Mouse (Mus musculus) stomach, embryonic 16.5 days (tissue): ENCODE measurements around the gene Tmem101. TPM values are rescaled to one million over a fixed set of nuclear protein-coding genes. Genes with fewer than 3 reads are reported as not detected.

Source experiments
- polyA plus RNA-seq: library from polyadenylated mRNA; unstranded; fragments of >200 nt; fragmentation: Nextera tagmentation; extraction: Ambion mirVana; gene quantifications from 2 replicates; pipeline ENCODE4 v1.2.1, GENCODE M21; 2015

Tmem101 gene
- polyA plus RNA-seq, 1 experiment from 2014 or later, result 29.0 TPM

Other genes starting within 250 kb of the Tmem101 start
- not detected in 2 replicates for gene Sost, start 189.4 kb downstream of the Tmem101 start, polyA plus RNA-seq
- not detected in 2 replicates for gene Cfap97d1, start 172.1 kb downstream of the Tmem101 start, polyA plus RNA-seq
- 26.1 and 26.3 TPM in 2 replicates for gene Dusp3, start 169.4 kb downstream of the Tmem101 start, polyA plus RNA-seq
- gene Mpp3, start 127.9 kb downstream of the Tmem101 start, polyA plus RNA-seq, result 7.4 and 9.6 TPM in 2 replicates
- gene Cd300lg, start 114.9 kb downstream of the Tmem101 start, polyA plus RNA-seq, result 2.9 and 3.5 TPM in 2 replicates
- gene Mpp2, start 67.9 kb downstream of the Tmem101 start, polyA plus RNA-seq, result 7.9 and 8.3 TPM in 2 replicates
- 6.0 and 6.7 TPM in 2 replicates for gene Ppy, start 55.1 kb downstream of the Tmem101 start, polyA plus RNA-seq
- gene Pyy, start 48.6 kb downstream of the Tmem101 start, polyA plus RNA-seq, result 40.5 and 56.0 TPM in 2 replicates
- 3.2 and 4.2 TPM in 2 replicates for gene Nags, start 10.9 kb downstream of the Tmem101 start, polyA plus RNA-seq
- gene Lsm12, start 28.9 kb upstream of the Tmem101 start, polyA plus RNA-seq, result 79.2 and 85.4 TPM in 2 replicates
- gene G6pc3, start 33.2 kb upstream of the Tmem101 start, polyA plus RNA-seq, result 28.0 and 28.7 TPM in 2 replicates
- gene Hdac5, start 73.8 kb upstream of the Tmem101 start, polyA plus RNA-seq, result 60.6 and 67.4 TPM in 2 replicates
- gene BC030867, start 92.5 kb upstream of the Tmem101 start, polyA plus RNA-seq, result 10.8 and 12.4 TPM in 2 replicates
- 0.12 TPM in 1 of 2 replicates, not detected in the other for gene Asb16, start 112.3 kb upstream of the Tmem101 start, polyA plus RNA-seq
- 53.0 and 53.4 TPM in 2 replicates for gene Tmub2, start 128.5 kb upstream of the Tmem101 start, polyA plus RNA-seq
- 12.2 and 13.2 TPM in 2 replicates for gene Atxn7l3, start 140.2 kb upstream of the Tmem101 start, polyA plus RNA-seq
- gene Ubtf, start 163.3 kb upstream of the Tmem101 start, polyA plus RNA-seq, result 70.5 and 71.4 TPM in 2 replicates
- 38.9 and 47.2 TPM in 2 replicates for gene Slc4a1, start 209.8 kb upstream of the Tmem101 start, polyA plus RNA-seq
- gene Rundc3a, start 237.0 kb upstream of the Tmem101 start, polyA plus RNA-seq, result 6.8 and 7.6 TPM in 2 replicates